Mouse (Mus musculus): ENCODE data around the gene Polr2e. TPM values are rescaled to one million over a fixed set of nuclear protein-coding genes. Genes with fewer than 3 reads are reported as not detected.

Gene Polr2e
- 10 to 100 TPM; 64.7 to 80.4 (median 72.9) TPM for total RNA-seq (2022)

DNA sequence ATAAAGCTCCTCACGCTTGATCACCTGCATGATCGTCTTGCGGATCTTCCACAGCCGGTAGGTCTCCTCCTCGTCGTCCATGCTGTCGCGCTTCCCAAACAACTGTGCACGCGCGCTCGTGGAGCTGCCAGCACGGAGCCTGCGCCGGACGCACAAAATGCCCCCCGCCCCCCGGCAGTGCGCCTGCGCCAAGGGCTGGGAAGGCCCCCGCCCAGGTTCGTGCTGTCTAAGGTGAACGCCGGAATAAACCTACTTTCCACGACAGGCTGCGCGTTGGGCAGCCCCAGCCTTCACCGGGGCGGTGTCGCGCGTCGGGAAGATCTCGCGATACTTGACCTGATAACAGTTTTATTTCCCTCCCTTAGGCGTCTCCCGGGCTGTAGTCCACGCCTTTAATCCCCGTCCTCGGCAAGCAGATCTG is at the start of gene Polr2e:
Polr2e (minus strand) TSS at position 237 of the 421 bp plus-strand sequence.
- DNase-seq (ENCODE audit: low spot score in 2 of 2), result peak; percentile 90 to 98

GRCm38 (mm10) chr10:80089146-80089545 is 49.6 kb upstream of the Polr2e start:
- no peak for DNase-seq (ENCODE audit: low spot score in 2 of 2)

DNA sequence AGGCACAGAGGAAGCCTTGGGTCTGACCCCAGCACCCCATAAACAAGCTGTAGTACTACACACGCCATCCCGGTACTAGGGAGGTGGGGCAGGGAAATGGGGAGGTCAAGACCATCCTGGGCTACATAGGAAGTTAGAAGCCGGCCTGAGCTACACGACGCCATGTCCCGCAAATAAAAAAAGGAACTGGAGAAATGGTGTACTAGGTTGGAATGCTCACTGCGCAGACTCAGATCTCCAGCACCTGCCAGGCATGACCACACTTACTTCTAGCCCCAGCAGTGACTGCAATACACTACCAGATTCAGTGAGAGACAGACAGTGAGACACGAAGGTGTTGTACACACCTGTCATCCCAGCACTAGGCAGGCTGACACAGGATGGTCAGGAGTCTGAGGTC is 47.9 kb upstream of the Polr2e start:
- no peak for DNase-seq (ENCODE audit: low spot score in 2 of 2)

DNA sequence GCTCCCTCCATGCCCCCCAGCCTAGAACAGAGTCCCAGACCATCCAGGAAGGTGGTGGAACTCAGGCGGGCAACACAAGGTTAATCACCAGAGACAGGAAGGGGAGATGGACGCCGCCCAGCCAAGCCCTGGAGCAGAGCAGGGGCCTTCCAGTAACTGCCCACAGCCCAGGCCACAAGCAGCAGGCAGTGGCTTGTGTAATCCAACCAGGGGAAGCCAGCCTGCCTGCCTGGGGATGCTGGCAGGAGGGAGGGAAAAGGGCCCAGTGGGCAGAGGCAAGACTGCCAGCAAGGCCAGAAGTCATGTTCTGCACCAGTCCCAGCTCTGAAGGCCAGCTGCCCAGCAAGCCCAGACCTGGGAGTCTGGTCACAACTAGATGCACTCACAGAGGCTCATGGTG is 47.3 kb upstream of the Polr2e start:
- DNase-seq (ENCODE audit: low spot score in 2 of 2), result no peak

- peak in 1 of 2 experiments; percentile 45 for DNase-seq (ENCODE audit: low spot score in 2 of 2)
Observed at GRCm38 (mm10) chr10:80084817-80085487, 45.4 kb upstream of the Polr2e start.

GRCm38 (mm10) chr10:80081075-80081474 is 41.5 kb upstream of the Polr2e start:
- DNase-seq (ENCODE audit: low spot score in 2 of 2), result no peak

- DNase-seq (ENCODE audit: low spot score in 2 of 2), result no peak
Observed at GRCm38 (mm10) chr10:80080396-80081070, 40.9 kb upstream of the Polr2e start.

DNA sequence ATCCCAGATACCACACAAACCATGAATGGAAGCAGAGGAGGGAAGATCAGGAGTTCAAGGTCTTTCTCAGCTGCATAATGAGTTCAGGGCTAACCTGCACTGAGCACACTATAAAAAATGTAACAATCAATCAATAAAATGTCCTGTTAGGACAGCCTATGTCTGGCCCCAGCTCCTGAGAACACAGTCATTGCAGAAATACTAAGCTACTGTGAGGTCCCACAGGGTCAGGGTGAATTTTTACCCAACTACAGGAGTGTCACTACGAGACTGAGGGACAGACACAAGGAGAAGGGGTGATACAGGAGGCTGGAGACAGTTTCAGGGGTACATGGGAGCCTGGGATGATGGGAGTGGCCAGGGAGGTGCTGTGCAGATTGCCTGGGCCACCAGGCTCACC is 38.8 kb upstream of the Polr2e start:
- DNase-seq (ENCODE audit: low spot score in 2 of 2), result no peak

- DNase-seq (ENCODE audit: low spot score in 2 of 2), result no peak
Observed at GRCm38 (mm10) chr10:80077312-80077711, 37.7 kb upstream of the Polr2e start.

GRCm38 (mm10) chr10:80076386-80076785 is 36.8 kb upstream of the Polr2e start:
- DNase-seq (ENCODE audit: low spot score in 2 of 2), result no peak

DNA sequence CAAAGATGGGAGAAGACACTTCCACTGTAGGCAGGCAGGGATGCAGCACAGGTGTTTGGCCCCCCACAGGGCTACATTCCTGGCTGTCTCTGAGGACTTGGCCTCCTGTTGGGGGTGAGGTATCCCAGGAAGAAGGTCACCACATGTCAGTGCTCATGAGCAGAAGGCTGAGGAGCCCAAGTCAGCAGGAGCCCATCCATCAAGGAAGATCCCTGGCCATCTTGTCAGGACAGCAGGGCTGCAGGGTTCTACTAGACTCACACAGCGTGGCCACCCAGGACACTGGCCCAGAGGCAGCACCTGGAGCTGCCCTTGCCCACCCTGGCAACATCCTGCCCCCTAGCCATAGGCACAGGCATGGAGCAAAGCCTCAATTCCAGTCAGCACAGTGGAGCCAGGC is 36.3 kb upstream of the Polr2e start:
- no peak for DNase-seq (ENCODE audit: low spot score in 2 of 2)

GRCm38 (mm10) chr10:80074813-80075601 is 35.4 kb upstream of the Polr2e start:
- DNase-seq (ENCODE audit: low spot score in 2 of 2), result no peak

DNA sequence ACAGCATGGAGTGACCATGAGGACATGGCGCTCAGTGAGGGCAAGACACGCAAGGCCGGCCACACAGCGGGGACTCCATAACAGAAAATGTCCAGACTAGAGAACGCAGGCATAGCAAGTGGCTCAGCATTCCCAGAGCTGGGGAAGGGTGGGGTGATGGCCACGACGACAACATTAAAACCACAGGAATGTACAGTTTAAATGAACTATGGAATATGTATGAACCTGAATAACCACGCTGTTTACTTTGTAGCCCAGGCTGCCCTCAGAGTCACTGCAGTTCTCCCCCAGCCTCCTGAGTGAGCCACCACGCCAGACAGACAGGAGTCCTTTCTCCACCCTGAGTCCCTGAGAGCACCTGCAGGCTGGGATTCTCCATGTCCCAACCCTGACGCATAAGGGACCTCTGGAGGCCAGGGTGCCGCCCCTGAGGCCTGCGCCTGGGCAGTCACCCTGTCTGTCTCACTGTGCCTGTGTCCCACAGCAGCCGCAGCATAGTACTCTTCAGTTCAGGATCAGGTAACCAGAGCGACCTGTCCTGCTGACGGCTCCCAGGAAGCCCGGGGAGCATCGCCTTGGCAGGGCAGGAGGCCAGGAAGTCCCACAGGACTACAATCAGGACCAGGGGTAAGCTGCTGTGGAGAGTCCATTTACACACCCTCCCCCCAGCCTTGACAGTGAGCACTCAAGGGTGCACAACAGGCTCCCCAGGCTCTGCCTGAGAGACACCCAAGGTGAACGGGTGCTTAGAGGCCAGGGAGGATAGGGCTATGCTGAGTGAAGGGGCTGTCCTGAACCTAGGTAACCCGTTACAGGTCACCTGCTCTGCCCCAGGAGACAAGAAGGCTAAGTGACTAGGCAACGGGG is 33.3 kb upstream of the Polr2e start:
- no peak for DNase-seq (ENCODE audit: low spot score in 2 of 2)

DNA sequence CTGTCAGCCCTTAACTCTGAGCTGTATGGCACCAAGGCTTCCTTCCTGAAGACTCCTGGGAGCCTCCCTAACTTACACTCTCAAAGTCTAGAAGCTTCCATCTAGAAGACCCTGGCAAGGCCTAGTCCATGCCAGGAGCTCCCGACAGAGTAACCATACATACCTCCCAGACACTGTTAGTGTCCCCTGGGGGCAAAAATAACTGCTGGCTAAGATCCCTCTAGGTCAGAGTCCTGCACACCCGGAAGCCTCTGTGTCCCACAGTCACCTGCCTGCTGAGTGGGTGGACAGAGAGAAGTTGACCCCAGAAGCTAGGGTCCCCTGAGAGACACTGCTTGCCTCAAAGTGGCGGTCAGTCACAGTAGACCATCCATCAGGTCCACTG is 31.9 kb upstream of the Polr2e start:
- DNase-seq (ENCODE audit: low spot score in 2 of 2), result no peak

GRCm38 (mm10) chr10:80070837-80071515 is 31.4 kb upstream of the Polr2e start:
- peak in 1 of 2 experiments; percentile 75 for DNase-seq (ENCODE audit: low spot score in 2 of 2)

- DNase-seq (ENCODE audit: low spot score in 2 of 2), result no peak
Observed at GRCm38 (mm10) chr10:80069948-80070450, 30.4 kb upstream of the Polr2e start.

- DNase-seq (ENCODE audit: low spot score in 2 of 2), result no peak
Observed at GRCm38 (mm10) chr10:80069251-80069650, 29.7 kb upstream of the Polr2e start.

- no peak for DNase-seq (ENCODE audit: low spot score in 2 of 2)
Observed at GRCm38 (mm10) chr10:80063877-80064650, 24.5 kb upstream of the Polr2e start.

- DNase-seq (ENCODE audit: low spot score in 2 of 2), result no peak
Observed at GRCm38 (mm10) chr10:80063104-80063503, 23.5 kb upstream of the Polr2e start.
